Mouse (Mus musculus): ENCODE results near the gene Tsen34. TPM values are rescaled to one million over a fixed set of nuclear protein-coding genes. Genes with fewer than 3 reads are reported as not detected.

Tsen34 gene
- total and polyA plus RNA-seq, 3 experiments: 16.0 to 21.7 TPM; not detected in 1

- TF ChIP-seq NRF1 (IDR thresholded peaks at IDR 0.05; ENCODE audit: insufficient read depth, low read depth, low read length, poor library complexity, severe bottlenecking) (no peak), SMC3 (IDR thresholded peaks at IDR 0.05; ENCODE audit: low read depth, low read length) (no peak), HCFC1 (IDR thresholded peaks at IDR 0.05; ENCODE audit: low read depth, low read length) (peak; percentile 78), MYB (IDR thresholded peaks at IDR 0.05; ENCODE audit: low read depth, low read length) (no peak)
These were observed 27.2 kb upstream of the Tsen34 start, which contains the start of gene Leng1 (continued) for GRCm38 (mm10) chr7:3665215-3666114.

DNA sequence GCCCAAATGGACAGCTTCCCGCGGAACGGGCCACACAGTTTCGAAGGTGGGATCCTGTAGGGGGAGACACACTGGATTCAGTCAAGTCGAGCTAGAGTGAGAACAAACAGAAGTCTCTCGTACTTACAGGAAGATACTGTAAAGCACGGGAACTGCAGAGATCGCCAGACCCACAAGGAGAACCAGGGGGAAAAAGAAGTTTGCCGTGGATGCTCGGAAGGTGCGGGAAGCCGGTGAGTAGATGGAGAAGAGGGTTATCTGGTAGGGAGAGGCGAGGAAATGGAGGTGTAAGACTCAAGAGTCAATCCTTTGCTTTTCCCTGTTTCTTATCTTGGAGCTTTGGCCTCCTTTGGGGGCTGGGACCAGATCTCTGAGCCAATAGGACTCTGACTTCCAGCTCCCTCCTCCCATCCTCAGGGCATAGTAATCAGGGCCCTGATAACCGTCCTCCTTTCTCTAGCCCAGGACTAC, 25.7 kb upstream of the Tsen34 start:
- Histone ChIP-seq H3K79me2 (ENCODE audit: control insufficient read depth, insufficient read depth, low read length, poor library complexity) (peaks cover 14% of the 10 kb centered on the region), H3K27ac (ENCODE audit: control insufficient read depth, low read depth, low read length) (peak overlapping the region; percentile 86), H3K9ac (ENCODE audit: control insufficient read depth, low read depth, low read length, poor library complexity, severe bottlenecking) (peak overlapping the region; percentile 66), H3K36me3 (ENCODE audit: control insufficient read depth in 1 of 2, insufficient read depth in 2 of 2, low read length in 2 of 2) (peaks cover 1 to 6% of the 10 kb centered on the region in 2 experiments; a peak in 3 of 4 replicates), H3K4me3 (ENCODE audit: control insufficient read depth in 1 of 2, insufficient read depth in 1 of 2, low read depth in 2 of 2, low read length in 2 of 2) (peak overlapping the region; percentile 62 to 69), H3K9me3 (replicated peaks; ENCODE audit: insufficient read depth, low read length) (no peaks in the 10 kb centered on the region), H3K27me3 (ENCODE audit: control insufficient read depth in 1 of 2, insufficient read depth in 2 of 2, low read length in 2 of 2) (no peaks in the 10 kb centered on the region), H3K4me1 (ENCODE audit: control insufficient read depth in 1 of 2, insufficient read depth in 2 of 2, low read length in 2 of 2) (peaks cover 0 to 8% of the 10 kb centered on the region in 2 experiments; a peak in 2 of 4 replicates)
- DNase-seq (ENCODE audit: low read depth, low spot score): peak; percentile 86
- TF ChIP-seq ELF1 (IDR thresholded peaks at IDR 0.05; ENCODE audit: low read depth, low read length) (0 out of 2 replicates have a peak, but pooled peaks have one; percentile 15), POLR2A (IDR thresholded peaks at IDR 0.05; ENCODE audit: control insufficient read depth in 1 of 2, insufficient read depth in 1 of 2, low read depth in 1 of 2, low read length in 2 of 2, poor library complexity in 1 of 2) (peak; percentile 40 to 64; a peak in 3 of 4 replicates), CTCF (IDR thresholded peaks at IDR 0.05 in 2 of 3, conservative IDR thresholded peaks at IDR 0.05 in 1 of 3; ENCODE audit: control insufficient read depth in 1 of 3, insufficient read depth in 1 of 3, low read depth in 2 of 3, low read length in 3 of 3, poor library complexity in 1 of 3, severe bottlenecking in 1 of 3) (peak; percentile 25 to 46 (median 40); a peak in 5 of 6 replicates), HCFC1 (IDR thresholded peaks at IDR 0.05; ENCODE audit: low read depth, low read length) (peak; percentile 42; the same call in 1 of the 2 replicates), USF1 (IDR thresholded peaks at IDR 0.05; ENCODE audit: low read depth, low read length) (no peak), ZC3H11A (IDR thresholded peaks at IDR 0.05; ENCODE audit: low read depth, low read length) (no peak), MXI1 (IDR thresholded peaks at IDR 0.05; ENCODE audit: low read depth, low read length) (peak; percentile 17), ETS1 (IDR thresholded peaks at IDR 0.05; ENCODE audit: low read depth, low read length) (0 out of 2 replicates have a peak, but pooled peaks have one; percentile 8), MAFK (IDR thresholded peaks at IDR 0.05; ENCODE audit: borderline replicate concordance, low read depth, low read length) (no peak), MYC (IDR thresholded peaks at IDR 0.05; ENCODE audit: low read depth, low read length) (0 out of 2 replicates have a peak, but pooled peaks have one; percentile 42), TAL1 (IDR thresholded peaks at IDR 0.05; ENCODE audit: low read length) (no peak), TBP (IDR thresholded peaks at IDR 0.05; ENCODE audit: low read depth, low read length) (peak; percentile 72; the same call in 1 of the 2 replicates), SIN3A (IDR thresholded peaks at IDR 0.05; ENCODE audit: low read length) (peak; percentile 45), ZMIZ1 (IDR thresholded peaks at IDR 0.05; ENCODE audit: low read depth, low read length) (0 out of 2 replicates have a peak, but pooled peaks have one; percentile 39), JUND (IDR thresholded peaks at IDR 0.05; ENCODE audit: low read depth, low read length) (no peak), E2F4 (IDR thresholded peaks at IDR 0.05; ENCODE audit: borderline replicate concordance, low read depth, low read length) (no peak), POLR2AphosphoS2 (IDR thresholded peaks at IDR 0.05; ENCODE audit: low read length) (peak; percentile 58; the same call in 1 of the 2 replicates), GATA1 (IDR thresholded peaks at IDR 0.05; ENCODE audit: low read depth, low read length) (peak; percentile 76), ZNF384 (IDR thresholded peaks at IDR 0.05; ENCODE audit: low read depth, low read length) (no peak), NELFE (IDR thresholded peaks at IDR 0.05; ENCODE audit: low read depth, low read length) (peak; percentile 63)

Measured in MEL (cell line).